Mouse (Mus musculus) layer of hippocampus, adult 9-11 months (tissue): ENCODE data around the gene Gse1.
A peak's percentile ranks its signal among the peaks of the same experiment; 100 is the strongest.

Experiments
- DNase-seq: peaks from one replicate; pipeline ENCODE4 v3.0.0; 2022

The Gse1 gene

DNA sequence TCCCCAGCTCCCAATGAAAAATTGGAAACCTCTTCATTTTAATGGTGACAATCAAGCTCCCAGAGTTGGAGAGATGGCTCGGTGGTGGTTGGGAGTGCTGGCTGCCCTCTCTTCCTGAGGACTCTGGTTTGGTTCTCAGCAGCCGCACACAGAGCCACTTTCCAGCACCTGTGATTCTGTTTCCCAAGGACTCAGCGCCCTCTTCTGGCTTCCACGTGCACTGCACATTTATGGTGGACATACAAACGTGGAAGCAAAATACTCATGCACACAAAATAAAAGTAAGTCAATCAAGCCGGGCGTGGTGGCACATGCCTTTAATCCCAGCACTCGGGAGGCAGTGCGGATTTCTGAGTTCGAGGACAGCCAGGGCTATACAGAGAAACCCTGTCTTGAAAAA, 16.3 kb downstream of the Gse1 start:
- DNase-seq, result no peak

GRCm38 (mm10) chr8:120247618-120248017, 19.4 kb downstream of the Gse1 start:
- DNase-seq, result no peak

GRCm38 (mm10) chr8:120248031-120248430, 19.8 kb downstream of the Gse1 start:
- no peak for DNase-seq

DNA sequence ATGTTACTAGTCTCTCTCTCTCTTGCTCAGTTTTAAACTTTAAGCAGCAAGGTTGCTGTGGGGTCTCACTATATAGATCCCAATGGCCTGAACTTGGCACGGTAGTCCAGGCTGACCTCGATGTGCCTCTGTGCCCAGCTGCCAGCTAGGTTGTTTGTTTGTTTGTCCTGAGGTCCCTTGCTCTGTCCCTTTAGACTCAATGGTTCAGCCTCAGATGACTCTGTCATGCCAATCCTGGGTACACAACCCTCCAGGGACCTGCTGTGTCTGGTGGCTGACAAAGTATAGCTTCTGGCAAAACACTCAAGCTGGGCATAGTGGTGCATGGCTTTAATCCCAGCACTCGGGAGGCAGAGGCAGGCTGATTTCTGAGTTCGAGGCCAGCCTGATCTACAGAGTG, 20.2 kb downstream of the Gse1 start:
- no peak for DNase-seq

GRCm38 (mm10) chr8:120249800-120250336, 21.6 kb downstream of the Gse1 start:
- no peak for DNase-seq

DNA sequence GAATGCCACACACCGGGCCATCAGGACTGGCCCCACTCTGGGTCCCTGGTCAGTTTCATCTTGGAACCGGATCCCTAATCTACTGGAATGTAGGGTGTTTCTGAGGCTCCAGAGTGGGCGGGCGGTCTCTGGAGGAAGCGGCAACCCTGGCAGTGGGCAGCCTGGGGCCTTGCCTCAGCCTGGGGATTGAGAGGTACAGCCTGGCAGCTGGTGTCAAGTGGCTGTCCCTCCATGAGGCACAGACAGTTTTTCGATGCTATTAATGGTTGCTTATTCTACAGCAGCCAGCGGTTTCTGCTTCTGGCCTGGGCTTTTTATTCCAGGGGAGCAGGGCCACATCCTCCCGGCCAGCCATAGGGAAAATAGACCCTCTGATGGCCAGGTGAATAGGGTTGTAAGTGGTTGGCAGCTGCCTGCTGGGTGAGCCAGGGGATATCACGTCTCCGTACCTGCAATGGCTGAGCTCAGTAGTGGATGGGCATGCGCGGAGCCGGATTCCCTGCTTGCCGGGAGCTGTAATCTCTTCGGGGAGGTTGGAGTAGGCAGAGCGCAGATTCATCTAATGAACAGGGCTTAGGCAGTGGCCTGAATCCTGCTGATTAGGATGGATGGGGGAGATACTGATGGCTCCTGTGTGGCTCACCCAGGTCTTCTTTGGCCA, 22.6 kb downstream of the Gse1 start:
- no peak for DNase-seq

GRCm38 (mm10) chr8:120251411-120252035, 23.3 kb downstream of the Gse1 start:
- DNase-seq, result peak; percentile 66

GRCm38 (mm10) chr8:120253626-120254025, 25.4 kb downstream of the Gse1 start:
- no peak for DNase-seq

DNA sequence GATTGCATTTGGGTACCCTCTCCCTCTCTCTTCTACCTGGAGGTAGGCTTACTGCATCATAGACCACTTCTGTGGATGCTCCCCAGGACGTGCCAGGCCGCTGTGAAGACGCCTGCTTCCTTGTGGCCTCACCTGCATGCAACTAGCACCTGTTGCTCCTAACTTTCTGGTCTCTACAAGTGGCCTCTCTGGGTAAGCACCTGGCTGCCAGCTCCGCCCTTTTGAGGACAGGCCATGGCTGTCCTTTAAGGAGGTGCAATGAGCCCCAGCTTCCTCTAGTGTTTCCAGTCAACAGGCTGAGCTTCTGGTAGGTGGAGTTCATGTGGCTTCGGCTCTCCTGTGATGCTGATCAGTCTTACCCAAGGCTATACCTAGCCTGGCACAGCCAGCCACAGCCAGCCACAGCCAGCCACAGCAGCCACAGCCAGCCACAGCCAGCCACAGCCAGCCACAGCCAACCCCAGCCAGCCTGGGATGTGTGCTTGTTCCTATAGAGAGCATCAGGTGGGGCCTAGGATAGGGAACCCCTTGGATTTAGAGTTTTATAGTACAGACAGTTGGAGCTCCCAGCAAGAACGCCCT, 27.2 kb downstream of the Gse1 start:
- DNase-seq, result no peak

GRCm38 (mm10) chr8:120256958-120257357, 28.7 kb downstream of the Gse1 start:
- no peak for DNase-seq

DNA sequence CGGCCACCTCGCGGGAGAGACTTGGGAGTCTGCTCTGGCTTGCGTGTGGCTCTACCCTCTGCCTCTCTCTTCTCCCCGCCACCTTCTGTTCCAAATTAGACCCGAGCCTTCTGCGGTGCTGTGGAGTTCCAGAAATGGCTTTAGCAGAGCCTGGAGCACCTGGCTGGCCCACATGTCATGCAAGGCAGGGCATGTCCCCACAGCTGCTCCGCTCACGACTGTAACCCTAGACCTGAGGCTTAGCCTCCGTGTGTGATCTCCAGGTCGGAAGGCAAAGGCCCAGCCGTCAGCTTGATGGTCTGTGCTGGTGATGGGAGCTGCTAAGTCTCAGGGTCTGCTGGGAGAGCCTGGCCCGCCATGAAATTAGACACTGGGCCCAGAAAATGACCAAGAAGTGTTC, 30.9 kb downstream of the Gse1 start:
- no peak for DNase-seq

DNA sequence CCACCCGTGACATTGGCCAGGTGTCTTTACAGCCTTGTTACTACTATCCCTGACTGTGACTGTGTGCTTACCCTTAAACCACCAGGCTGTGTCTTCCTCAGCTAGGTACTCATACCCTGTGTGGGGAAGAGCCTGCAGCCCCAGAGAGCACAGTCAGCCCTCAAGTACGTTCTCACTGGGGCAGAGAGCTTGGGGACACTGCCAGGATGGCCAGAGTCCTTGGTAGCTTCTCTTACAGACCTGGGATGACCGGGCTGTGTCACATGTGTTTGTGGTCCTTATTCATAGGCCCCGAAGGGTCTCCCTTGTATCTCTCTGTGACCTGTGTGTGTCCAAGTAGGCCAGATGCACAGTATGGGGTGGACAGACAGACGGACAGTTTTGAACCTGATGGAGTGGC, 32.4 kb downstream of the Gse1 start:
- DNase-seq, result no peak

DNA sequence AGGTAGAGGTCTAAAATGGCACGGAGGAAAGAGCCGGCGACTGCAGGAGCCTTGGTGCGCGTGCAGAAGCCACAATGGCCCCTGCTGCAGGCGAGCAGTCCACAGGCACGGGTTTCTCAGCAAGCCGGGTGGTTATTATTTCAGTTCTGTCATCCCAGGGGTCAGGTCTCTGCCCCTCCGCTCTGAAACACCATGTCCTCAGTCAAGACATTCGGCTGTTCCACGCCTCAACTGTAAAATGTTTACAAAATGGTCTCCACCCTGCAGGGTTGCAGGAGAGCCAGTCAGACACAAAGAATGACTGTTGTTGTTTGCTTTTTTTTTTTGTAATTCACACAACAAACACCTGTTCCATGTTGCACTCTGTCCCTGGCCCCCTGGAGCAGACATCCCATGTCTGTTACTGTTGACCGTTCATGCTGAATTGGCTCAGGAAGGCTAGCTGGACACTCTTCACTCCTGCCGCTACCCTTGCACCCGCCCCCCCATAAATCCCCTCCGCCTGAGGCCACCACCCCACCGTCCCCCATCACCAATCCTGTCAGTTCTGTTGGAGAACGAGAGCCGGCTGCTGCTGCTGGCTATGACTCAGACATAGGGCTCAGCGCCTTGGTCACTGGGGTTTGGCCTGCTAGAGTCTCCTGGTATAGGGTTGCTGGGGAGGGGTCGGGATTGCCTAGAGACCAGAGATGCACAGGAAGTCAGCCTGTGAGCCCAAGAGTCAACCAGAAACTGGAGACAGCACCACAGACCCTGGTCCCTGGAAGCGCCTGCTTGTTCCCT, 33.3 kb downstream of the Gse1 start:
- no peak for DNase-seq

DNA sequence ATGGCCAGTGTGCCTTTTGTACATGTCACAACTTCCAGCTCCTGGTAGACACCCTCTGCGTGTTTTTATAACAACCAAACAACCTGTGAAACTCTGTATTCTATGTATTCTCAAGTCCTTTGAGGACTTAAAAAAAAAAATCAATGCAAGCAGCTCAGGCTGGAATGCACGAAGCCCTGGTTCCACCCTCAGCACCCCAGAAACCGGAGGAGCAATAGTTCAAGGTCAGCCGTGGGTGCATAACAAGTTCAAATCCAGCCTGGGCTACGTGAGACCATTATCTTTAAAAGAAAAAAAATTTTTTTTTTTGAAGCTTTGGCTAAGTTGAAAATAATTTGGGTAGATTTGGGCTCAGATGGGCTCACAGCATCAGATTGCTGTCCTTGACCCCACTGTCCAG, 35.6 kb downstream of the Gse1 start:
- DNase-seq, result no peak

GRCm38 (mm10) chr8:120264388-120264943, 36.2 kb downstream of the Gse1 start:
- DNase-seq, result no peak

- DNase-seq, result peak; percentile 86
Measured at GRCm38 (mm10) chr8:120264944-120265453, 36.7 kb downstream of the Gse1 start.

GRCm38 (mm10) chr8:120265471-120265870, 37.2 kb downstream of the Gse1 start:
- DNase-seq, result peak; percentile 73

DNA sequence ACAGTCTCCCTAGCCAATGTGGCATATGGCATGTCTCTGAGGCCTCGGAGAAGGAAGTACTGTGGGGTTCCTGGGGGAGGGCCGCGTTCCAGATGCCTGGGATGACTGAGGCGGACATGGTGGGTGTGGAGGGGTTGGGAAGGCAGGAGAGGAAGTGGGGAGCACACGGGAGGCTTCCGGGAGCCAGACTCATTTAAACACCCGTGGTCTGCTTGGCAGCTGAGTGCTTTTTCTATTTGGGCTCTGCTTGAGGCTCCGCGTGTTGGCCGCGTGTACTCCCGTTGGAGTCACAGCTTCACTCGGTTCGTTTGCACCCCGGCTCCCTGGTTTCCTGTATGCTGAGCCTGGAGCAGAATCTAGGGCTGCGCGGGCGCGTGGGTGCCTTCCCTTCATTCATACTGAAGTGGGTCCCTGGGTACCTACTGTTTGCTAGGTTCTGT, 40.3 kb downstream of the Gse1 start:
- DNase-seq, result no peak

- peak; percentile 83 for DNase-seq
Measured at GRCm38 (mm10) chr8:120270449-120270848, 42.2 kb downstream of the Gse1 start.

- no peak for DNase-seq
Measured at GRCm38 (mm10) chr8:120273430-120273829, 45.2 kb downstream of the Gse1 start.

GRCm38 (mm10) chr8:120276051-120276890, 48.0 kb downstream of the Gse1 start:
- DNase-seq, result peak; percentile 74

DNA sequence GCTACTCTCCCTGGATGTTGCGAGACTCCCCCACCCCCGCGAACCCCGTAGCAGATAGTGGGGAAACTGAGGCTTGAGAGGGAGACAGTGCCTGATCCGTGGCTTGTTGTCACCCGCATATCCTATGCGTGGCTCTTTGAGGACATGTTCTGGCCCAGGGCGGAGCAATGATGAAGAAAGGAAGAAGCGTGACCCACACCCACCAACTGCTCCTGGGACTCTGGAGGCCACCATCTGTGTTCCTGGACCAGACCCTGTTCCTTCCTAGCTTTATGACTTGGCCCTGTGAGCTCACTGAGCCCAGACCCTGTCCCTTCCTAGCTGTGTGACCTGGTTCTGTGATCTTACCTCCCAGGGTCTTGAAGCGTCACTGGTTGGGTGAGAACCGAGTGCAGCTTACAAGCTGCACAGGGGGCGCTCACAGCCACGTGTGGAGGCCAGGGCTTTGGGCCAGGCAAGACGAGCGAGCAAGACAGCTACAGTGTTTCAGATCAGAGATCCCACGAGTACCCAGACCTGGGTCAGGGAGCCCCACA, 48.7 kb downstream of the Gse1 start:
- no peak for DNase-seq
